Mouse (Mus musculus) heart, adult 2 months (tissue): ENCODE measurements around the gene Tmem8b. TPM values are rescaled to one million over a fixed set of nuclear protein-coding genes. Genes with fewer than 3 reads are reported as not detected.

Experiments
- DNase-seq, 2 experiments: peaks; one replicate each; pipeline ENCODE4 v3.0.0; 2021
- H3K27ac ChIP-seq: fragments of 200-600 bp; 2 replicates; pipeline ENCODE4 v1.8.1; 2022
- H3K27me3 ChIP-seq: fragments of 200-500 bp; 2 replicates; pipeline ENCODE4 v1.6.1; 2012; ENCODE audit warnings: mild to moderate bottlenecking, low read length, inconsistent platforms, mixed read lengths; ENCODE audit not compliant: control insufficient read depth, insufficient read depth
- H3K36me3 ChIP-seq: fragments of 200-500 bp; 2 replicates; pipeline ENCODE4 v1.6.1; 2012; ENCODE audit warnings: low read length, inconsistent platforms; ENCODE audit not compliant: control insufficient read depth, insufficient read depth
- H3K4me1 ChIP-seq: fragments of 200-500 bp; 2 replicates; pipeline ENCODE4 v1.6.1; 2011; ENCODE audit warnings: low read length; ENCODE audit not compliant: control insufficient read depth, insufficient read depth
- H3K4me3 ChIP-seq: fragments of 200-600 bp; 2 replicates; pipeline ENCODE4 v1.8.1; 2022
- H3K79me2 ChIP-seq: fragments of 200-500 bp; replicated peaks from 2 replicates; pipeline ENCODE4 v1.6.1; 2012; ENCODE audit warnings: mild to moderate bottlenecking, inconsistent platforms, low read length, moderate library complexity, mixed read lengths; ENCODE audit not compliant: control insufficient read depth, insufficient read depth
- H3K9ac ChIP-seq: fragments of 200-500 bp; 2 replicates; pipeline ENCODE4 v1.6.1; 2012; ENCODE audit warnings: low read depth, mild to moderate bottlenecking, control low read depth, inconsistent platforms, low read length, mixed read lengths
- CTCF ChIP-seq: fragments of 200-600 bp; IDR thresholded peaks from 2 replicates; pipeline ENCODE4 v1.8.1; 2022; ENCODE audit warnings: antibody characterized with exemption, mild to moderate bottlenecking, moderate library complexity
- EP300 ChIP-seq: fragments of 200-500 bp; IDR thresholded peaks from 2 replicates; pipeline ENCODE4 v1.6.1; 2011; ENCODE audit warnings: low read depth, low read length, control low read depth; ENCODE audit not compliant: insufficient read depth
- POLR2A ChIP-seq: fragments of 200-500 bp; IDR thresholded peaks from 2 replicates; pipeline ENCODE4 v1.6.1; 2011; ENCODE audit warnings: mild to moderate bottlenecking, low read depth, low read length, control low read depth; ENCODE audit not compliant: insufficient read depth
- WGBS: fragments of 180-500 bp; shearing (Covaris S2); methylation state at CpG from one replicate; pipeline ENCODE4 v1.1.7; 2018; 5-methylcytosine and 5-hydroxymethylcytosine counted together
- intact Hi-C: fragments of 180-260 bp; cut with DNase I; formaldehyde crosslinking; loops from one replicate; pipeline ENCODE4 v1.15.1; 2025
- polyA plus RNA-seq: library from polyadenylated mRNA; depleted of rRNA; stranded (reverse); fragments of >200 nt; gene quantifications from 2 replicates; pipeline ENCODE4 v1.2.3, GENCODE M21; 2012
- total RNA-seq, 2 experiments: library from RNA; stranded (reverse); gene quantifications; 2 replicates each; pipeline ENCODE4 v1.2.3; 2021

Gene Tmem8b
- total and polyA plus RNA-seq, 3 experiments: 17.9 to 21.1 (median 18.2) TPM

GRCm38 (mm10) chr4:43693806-43694241, 25.1 kb downstream of the Tmem8b start:
- peaks cover 6% of the 10 kb centered on the region for H3K4me1 ChIP-seq
- no peak overlapping the region for H3K9ac ChIP-seq
- no peaks in the 10 kb centered on the region for H3K36me3 ChIP-seq
- TF ChIP-seq CTCF (no peak), POLR2A (no peak), EP300 (no peak)
- no peaks in the 10 kb centered on the region for H3K27me3 ChIP-seq
- DNase-seq: peak in 1 of 2 experiments; percentile 57
- no peak overlapping the region for H3K27ac ChIP-seq
- 54% methylated on average over 5 of the region's 5 CpGs for WGBS
- intact Hi-C loops: no loop called here
- no peak overlapping the region for H3K4me3 ChIP-seq
- no peaks in the 10 kb centered on the region for H3K79me2 ChIP-seq

DNA sequence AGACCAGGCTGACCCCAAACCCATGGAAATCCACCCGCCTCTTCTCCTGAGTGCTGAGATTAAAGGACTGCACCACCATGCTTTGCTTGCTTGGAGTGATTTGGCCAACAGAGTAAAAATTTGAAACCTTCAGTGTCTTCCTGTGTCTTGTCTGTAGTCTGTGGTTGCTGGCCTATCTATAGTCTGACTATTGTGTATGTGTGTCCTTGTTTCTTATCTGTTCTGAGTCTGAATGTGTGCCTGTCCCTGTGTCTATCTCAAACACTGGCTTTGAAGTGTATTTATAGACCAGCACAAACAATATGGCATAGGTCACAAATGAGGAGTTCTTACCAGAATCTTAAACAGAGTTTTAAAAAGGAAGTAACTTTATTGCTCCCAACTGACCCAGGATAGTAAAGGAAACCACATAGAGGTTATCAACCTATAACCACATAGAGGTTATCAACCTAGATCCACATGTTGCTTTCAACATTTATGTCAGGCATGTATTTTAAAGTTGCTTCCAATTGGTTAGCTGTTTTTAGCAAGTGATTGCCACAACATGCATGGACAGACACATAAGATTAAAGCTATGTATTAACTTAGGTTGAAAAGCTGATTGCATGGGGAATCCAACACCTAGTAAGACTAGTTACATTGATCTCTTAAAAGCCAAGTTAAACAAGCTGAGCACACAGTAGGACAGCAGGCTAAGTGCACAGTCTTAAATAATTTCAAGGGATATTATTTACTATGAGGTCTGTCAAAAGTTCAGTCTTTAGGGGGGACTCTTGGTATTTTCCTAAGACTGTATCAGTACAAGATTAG, 25.9 kb downstream of the Tmem8b start:
- Histone ChIP-seq H3K4me1 (peaks cover 6% of the 10 kb centered on the region), H3K4me3 (no peak overlapping the region), H3K79me2 (no peaks in the 10 kb centered on the region), H3K36me3 (no peaks in the 10 kb centered on the region), H3K27me3 (no peaks in the 10 kb centered on the region), H3K27ac (no peak overlapping the region), H3K9ac (no peak overlapping the region)
- WGBS: 82% methylated on average over 1 of the region's 1 CpGs
- DNase-seq: no peak
- intact Hi-C loops: no loop called here
- TF ChIP-seq EP300 (no peak), CTCF (no peak), POLR2A (no peak)

DNA sequence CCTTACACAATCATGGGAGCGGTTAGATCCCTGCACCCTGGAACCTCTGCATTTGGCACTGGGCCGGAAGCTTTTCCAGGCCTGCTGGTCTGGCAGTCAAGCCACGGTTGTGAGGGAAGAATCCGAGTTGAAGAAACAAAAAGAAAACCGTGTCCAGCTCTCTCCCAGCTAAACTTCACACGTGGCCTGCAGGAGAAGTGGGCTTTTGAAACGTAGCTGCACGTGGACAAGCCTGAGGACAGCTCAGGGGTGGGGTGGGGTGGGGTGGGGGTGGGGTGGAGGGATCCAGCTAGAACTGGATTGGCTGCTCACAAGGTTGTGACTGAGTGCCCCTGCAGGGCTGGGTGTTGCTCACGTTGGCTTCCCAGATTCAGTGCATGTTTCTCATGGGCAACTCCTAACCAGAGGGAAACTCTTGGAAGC, 26.5 kb downstream of the Tmem8b start:
- no peaks in the 10 kb centered on the region for H3K36me3 ChIP-seq
- H3K4me3 ChIP-seq: no peak overlapping the region
- H3K27me3 ChIP-seq: no peaks in the 10 kb centered on the region
- no peak overlapping the region for H3K27ac ChIP-seq
- peak; percentile 63 to 71 for DNase-seq
- peaks cover 6% of the 10 kb centered on the region for H3K4me1 ChIP-seq
- intact Hi-C loops: no loop called here
- no peaks in the 10 kb centered on the region for H3K79me2 ChIP-seq
- WGBS: 20% methylated on average over 9 of the region's 9 CpGs
- TF ChIP-seq POLR2A: 0 out of 2 replicates have a peak, but pooled peaks have one; percentile 12
- TF ChIP-seq CTCF: no peak
- H3K9ac ChIP-seq: no peak overlapping the region

- H3K4me3 ChIP-seq: no peak overlapping the region
- H3K4me1 ChIP-seq: peaks cover 6% of the 10 kb centered on the region
- H3K36me3 ChIP-seq: no peaks in the 10 kb centered on the region
- H3K27me3 ChIP-seq: no peaks in the 10 kb centered on the region
- intact Hi-C loops: no loop called here
- TF ChIP-seq EP300 (no peak), CTCF (no peak), POLR2A (no peak)
- no peak overlapping the region for H3K9ac ChIP-seq
- no peak overlapping the region for H3K27ac ChIP-seq
- DNase-seq: no peak
- H3K79me2 ChIP-seq: no peaks in the 10 kb centered on the region
- 69% methylated on average over 13 of the region's 13 CpGs for WGBS
These were observed 27.8 kb downstream of the Tmem8b start for GRCm38 (mm10) chr4:43696561-43696960.

DNA sequence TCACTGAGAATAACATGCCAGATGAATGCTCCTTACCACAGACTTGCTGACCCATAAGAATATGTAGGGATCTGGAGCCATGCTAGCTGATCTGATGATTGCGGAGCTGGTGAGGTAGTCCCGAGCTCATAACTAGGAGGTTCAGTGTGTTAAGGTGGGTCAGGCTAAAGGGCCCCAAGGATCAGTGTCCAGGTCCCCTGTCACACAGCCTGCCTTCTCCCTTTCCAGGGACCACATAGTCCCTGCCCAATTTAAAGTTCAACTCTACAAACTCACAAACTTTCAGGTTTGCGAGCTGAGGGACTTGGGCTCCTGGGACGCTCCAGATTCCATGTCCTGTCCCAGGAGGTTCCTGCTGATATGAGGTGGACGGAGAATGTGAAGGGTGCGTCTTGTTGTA, 31.9 kb downstream of the Tmem8b start, which contains the start of gene Olfr70:
Gene Olfr70, minus strand, starts transcription at position 101 of the 400 bp plus-strand sequence.
- Histone ChIP-seq H3K79me2 (no peaks in the 10 kb centered on the region), H3K4me3 (no peak within 1 kb of the TSS), H3K9ac (no peak within 1 kb of the TSS), H3K36me3 (no peaks in the 10 kb centered on the region), H3K27me3 (no peaks in the 10 kb centered on the region), H3K4me1 (peaks cover under 1% of the 10 kb centered on the region; the same call in 1 of the 2 replicates), H3K27ac (no peak within 1 kb of the TSS)
- TF ChIP-seq EP300 (no peak), POLR2A (no peak)
- DNase-seq: no peak
- 84% methylated on average over 6 of the region's 6 CpGs for WGBS
- intact Hi-C loops: no loop called here

DNA sequence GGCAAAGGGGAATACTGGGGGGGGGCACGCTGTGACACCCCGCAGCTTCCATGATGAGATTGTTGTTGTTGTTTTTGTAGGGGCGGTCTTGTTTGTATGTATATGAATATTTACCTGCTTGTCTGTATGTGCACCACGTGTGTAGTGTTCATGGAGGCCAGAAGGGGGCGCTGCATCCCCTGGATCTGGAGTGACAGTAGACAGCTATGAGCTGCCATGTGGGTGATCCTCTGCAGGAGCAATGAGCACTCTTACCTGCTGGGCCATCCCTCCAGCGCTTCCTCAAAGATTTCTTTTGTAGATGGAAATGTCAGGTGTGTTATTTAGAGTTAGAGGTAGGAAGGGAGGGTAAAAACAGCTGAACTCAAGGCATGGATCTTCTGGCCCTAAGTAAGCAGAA, 34.7 kb downstream of the Tmem8b start:
- TF ChIP-seq CTCF (peak; percentile 26), EP300 (no peak), POLR2A (no peak)
- WGBS: 76% methylated on average over 6 of the region's 6 CpGs
- Histone ChIP-seq H3K27me3 (no peaks in the 10 kb centered on the region), H3K4me1 (no peaks in the 10 kb centered on the region), H3K27ac (no peak overlapping the region), H3K9ac (no peak overlapping the region), H3K79me2 (no peaks in the 10 kb centered on the region), H3K4me3 (no peak overlapping the region), H3K36me3 (no peaks in the 10 kb centered on the region)
- intact Hi-C loops: no loop called here
- DNase-seq: no peak
